Mouse (Mus musculus): Measurements from ENCODE around the gene Cd209f. TPM values are rescaled to one million over a fixed set of nuclear protein-coding genes. Genes with fewer than 3 reads are reported as not detected.

The Cd209f gene
- polyA plus RNA-seq, 1 experiment: 0.47 TPM

Other genes with a start within 250 kb of the Cd209f start
- gene Cd209d, start 227.3 kb downstream of the Cd209f start, polyA plus RNA-seq (2012; rRNA removed): 0.12 TPM in 1 of 2 replicates, not detected in the other
- 0.11 TPM in 1 of 2 replicates, not detected in the other for gene Cd209b, start 179.0 kb downstream of the Cd209f start, polyA plus RNA-seq (2012; rRNA removed)
- 1.7 and 1.9 TPM in 2 replicates for gene Cd209c, start 151.1 kb downstream of the Cd209f start, polyA plus RNA-seq (2012; rRNA removed)
- 0.28 and 0.73 TPM in 2 replicates for gene Cd209g, start 28.3 kb upstream of the Cd209f start, polyA plus RNA-seq (2012; rRNA removed)
- gene Evi5l, start 60.7 kb upstream of the Cd209f start, polyA plus RNA-seq (2012; rRNA removed): 123 and 181 TPM in 2 replicates
- gene Prr36, start 111.6 kb upstream of the Cd209f start, polyA plus RNA-seq (2012; rRNA removed): 0.16 and 0.83 TPM in 2 replicates
- 0.16 and 0.40 TPM in 2 replicates for gene Lrrc8e, start 121.0 kb upstream of the Cd209f start, polyA plus RNA-seq (2012; rRNA removed)
- gene Map2k7, start 132.9 kb upstream of the Cd209f start, polyA plus RNA-seq (2012; rRNA removed): 32.1 and 262 TPM in 2 replicates
- 0.64 and 1.7 TPM in 2 replicates for gene Gm49320, start 133.0 kb upstream of the Cd209f start, polyA plus RNA-seq (2012; rRNA removed)
- gene Tgfbr3l, start 142.4 kb upstream of the Cd209f start, polyA plus RNA-seq (2012; rRNA removed): 18.2 and 38.8 TPM in 2 replicates
- 16.0 and 20.7 TPM in 2 replicates for gene Snapc2, start 147.2 kb upstream of the Cd209f start, polyA plus RNA-seq (2012; rRNA removed)
- gene Ctxn1, start 153.4 kb upstream of the Cd209f start, polyA plus RNA-seq (2012; rRNA removed): 66.4 and 66.8 TPM in 2 replicates
- gene Timm44, start 170.1 kb upstream of the Cd209f start, polyA plus RNA-seq (2012; rRNA removed): 52.9 and 56.3 TPM in 2 replicates
- gene Ccl25, start 219.4 kb upstream of the Cd209f start, polyA plus RNA-seq (2012; rRNA removed): 8.6 and 9.6 TPM in 2 replicates
- 23.5 and 28.2 TPM in 2 replicates for gene Elavl1, start 219.6 kb upstream of the Cd209f start, polyA plus RNA-seq (2012; rRNA removed)

Measured in testis, adult 2 months (tissue).